Mouse (Mus musculus) heart, postnatal 0 days (tissue): ENCODE measurements around the gene Engase.

Source experiments
- CTCF ChIP-seq: IDR thresholded peaks from 2 replicates; pipeline ENCODE4 v1.5.1; 2016; ENCODE audit warnings: antibody characterized with exemption, control low read depth, low read depth
- EP300 ChIP-seq: IDR thresholded peaks from 2 replicates; pipeline ENCODE4 v1.6.1; 2016; ENCODE audit warnings: antibody characterized with exemption, low read depth

DNA sequence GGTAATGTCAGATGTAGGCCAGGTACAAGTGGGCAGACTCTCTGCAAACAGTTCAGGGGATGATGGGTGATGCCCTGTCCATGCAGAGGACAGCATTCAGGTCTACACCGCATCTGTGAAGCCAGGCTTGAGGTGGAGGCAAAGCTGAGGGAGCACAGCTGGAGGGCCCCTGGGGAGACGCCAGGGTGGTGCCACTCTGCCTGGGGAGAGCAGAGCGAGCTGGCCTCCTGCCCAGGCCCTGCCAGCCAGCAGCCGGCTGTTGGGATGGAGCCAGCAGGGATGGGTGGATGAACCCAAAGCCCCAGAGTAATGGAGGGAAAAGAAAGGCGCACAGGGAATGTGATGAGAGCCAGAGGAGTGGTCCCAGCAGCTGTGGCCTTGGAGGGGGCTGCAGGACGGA, 35.2 kb downstream of the Engase start:
- TF ChIP-seq CTCF (no peak), EP300 (no peak)
